Mouse (Mus musculus): ENCODE data around the gene Tvp23b. TPM values are rescaled to one million over a fixed set of nuclear protein-coding genes. Genes with fewer than 3 reads are reported as not detected.

Tvp23b gene
- polyA plus RNA-seq, 1 experiment from 2014 or later, result 67.1 TPM

DNA sequence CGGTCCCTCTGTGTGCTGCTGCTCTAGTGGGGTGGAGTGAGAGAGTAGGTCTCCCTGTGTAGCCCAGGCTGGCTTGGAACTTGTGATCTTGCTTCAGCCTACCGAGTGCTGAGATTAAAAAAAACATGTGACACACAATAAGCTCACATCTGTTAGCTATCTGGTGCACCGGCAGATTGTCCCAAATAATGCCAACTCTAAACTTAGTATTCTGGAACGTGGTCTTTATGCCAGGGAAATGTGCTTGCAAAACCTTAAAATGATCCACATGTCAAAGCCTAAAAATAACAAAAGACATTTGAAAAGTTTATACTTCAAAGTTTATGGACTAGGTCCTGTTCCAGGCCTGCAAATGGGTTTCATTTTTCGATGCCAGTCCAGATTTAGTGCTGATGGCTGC, 10.1 kb upstream of the Tvp23b start:
- 51% methylated on average over 5 of the region's 5 CpGs for WGBS
- no peaks in the 10 kb centered on the region for H3K4me1 ChIP-seq
- H3K9ac ChIP-seq, result no peak overlapping the region
- H3K4me2 ChIP-seq (replicated peaks), result no peak overlapping the region
- ATAC-seq (ENCODE audit: low FRiP score, low read depth), result no peak
- no peak overlapping the region for H3K27ac ChIP-seq
- no peaks in the 10 kb centered on the region for H3K9me3 ChIP-seq
- H3K36me3 ChIP-seq, result no peaks in the 10 kb centered on the region
- H3K27me3 ChIP-seq, result no peaks in the 10 kb centered on the region; the same call in 1 of the 2 replicates
- H3K4me3 ChIP-seq, result no peak overlapping the region

DNA sequence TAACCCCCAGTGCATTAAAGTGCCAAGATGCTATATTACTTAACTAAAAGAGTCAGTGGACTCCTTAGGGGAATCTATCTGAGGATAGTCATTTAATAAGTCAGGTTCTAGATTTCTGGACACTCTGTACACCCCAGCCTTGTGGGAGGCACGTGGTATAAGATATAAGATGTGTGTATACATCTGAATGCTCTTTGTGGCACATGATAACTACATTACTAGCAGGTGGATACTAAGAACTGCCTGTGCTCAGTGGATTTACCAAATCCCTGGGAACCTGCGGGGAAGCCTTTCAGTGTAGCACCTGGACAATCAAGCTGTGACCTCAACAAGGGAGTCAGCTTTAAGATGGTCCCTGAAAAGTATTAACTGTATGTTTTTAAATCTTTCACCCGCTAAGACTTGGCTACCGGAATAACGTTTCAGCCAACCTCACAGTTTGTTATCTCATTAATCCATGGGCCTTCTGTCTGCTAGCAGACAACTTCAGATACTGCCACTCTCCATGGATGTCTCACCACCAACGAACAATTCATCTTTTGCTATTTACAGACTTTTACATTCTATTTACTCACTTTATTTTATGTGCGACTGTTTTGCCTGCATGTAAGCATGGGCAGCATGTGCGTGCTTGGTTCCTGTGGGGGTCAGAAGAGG, 9.4 kb upstream of the Tvp23b start:
- WGBS, result 79% methylated on average over 8 of the region's 8 CpGs

DNA sequence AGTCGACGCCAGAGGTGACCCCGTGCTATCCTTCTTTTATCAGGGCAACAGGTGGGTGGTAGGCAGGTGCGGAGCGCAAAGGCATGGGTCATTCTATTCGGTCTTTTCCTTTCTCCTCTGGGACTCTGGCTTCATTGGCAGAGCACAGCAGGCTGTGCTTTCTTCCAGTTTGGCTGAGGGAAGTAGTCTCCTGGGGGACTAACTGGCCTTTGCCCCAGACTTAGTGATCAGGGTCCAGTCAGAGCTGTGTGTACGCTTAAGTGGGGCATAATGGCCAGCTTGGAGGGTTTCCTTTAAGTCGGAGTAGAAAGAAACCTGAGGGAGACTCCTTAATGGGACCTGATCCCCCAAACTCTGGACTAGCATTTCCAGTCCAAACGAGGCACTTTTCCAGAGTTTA, 5.8 kb upstream of the Tvp23b start:
- Histone ChIP-seq H3K9ac (no peak overlapping the region), H3K4me1 (no peaks in the 10 kb centered on the region), H3K27ac (no peak overlapping the region), H3K4me3 (no peak overlapping the region), H3K4me2 (replicated peaks) (no peak overlapping the region), H3K9me3 (no peaks in the 10 kb centered on the region), H3K27me3 (no peaks in the 10 kb centered on the region), H3K36me3 (no peaks in the 10 kb centered on the region)
- WGBS, result 72% methylated on average over 9 of the region's 9 CpGs
- ATAC-seq (ENCODE audit: low FRiP score, low read depth), result no peak

More for the DNA sequence above, 9.4 kb upstream of the Tvp23b start:
- Histone ChIP-seq H3K9ac (no peak overlapping the region), H3K36me3 (no peaks in the 10 kb centered on the region), H3K4me3 (no peak overlapping the region), H3K27ac (no peak overlapping the region), H3K4me2 (replicated peaks) (no peak overlapping the region), H3K4me1 (no peaks in the 10 kb centered on the region), H3K9me3 (no peaks in the 10 kb centered on the region), H3K27me3 (no peaks in the 10 kb centered on the region; the same call in 1 of the 2 replicates)
- no peak for ATAC-seq (ENCODE audit: low FRiP score, low read depth)

DNA sequence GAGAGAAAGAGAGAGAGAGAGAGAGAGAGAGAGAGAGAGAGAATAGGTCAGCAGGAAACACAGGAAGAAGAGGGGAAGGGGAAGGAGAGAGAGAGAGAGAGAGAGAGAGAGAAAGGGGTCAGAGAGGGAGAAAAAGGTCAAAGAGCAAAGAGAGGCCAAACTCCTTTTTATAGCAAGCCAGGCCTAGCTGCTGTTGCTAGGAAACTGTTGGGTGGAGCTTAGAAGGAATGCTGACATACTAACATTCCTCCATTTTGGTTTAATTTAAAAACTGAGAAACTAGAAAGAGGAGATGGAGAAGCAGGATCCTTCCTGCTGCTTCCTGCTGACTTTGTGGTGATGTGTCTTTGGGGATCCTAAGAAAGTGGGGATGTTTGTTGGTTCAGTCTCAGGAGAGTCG, 3.6 kb upstream of the Tvp23b start:
- Histone ChIP-seq H3K4me3 (no peak overlapping the region), H3K27me3 (no peaks in the 10 kb centered on the region), H3K4me1 (peaks cover 8% of the 10 kb centered on the region; the same call in 1 of the 2 replicates), H3K36me3 (no peaks in the 10 kb centered on the region), H3K9ac (no peak overlapping the region), H3K9me3 (no peaks in the 10 kb centered on the region), H3K4me2 (replicated peaks) (no peak overlapping the region), H3K27ac (no peak overlapping the region)
- ATAC-seq (ENCODE audit: low FRiP score, low read depth), result no peak
- WGBS, result 79% methylated on average over 1 of the region's 1 CpGs

DNA sequence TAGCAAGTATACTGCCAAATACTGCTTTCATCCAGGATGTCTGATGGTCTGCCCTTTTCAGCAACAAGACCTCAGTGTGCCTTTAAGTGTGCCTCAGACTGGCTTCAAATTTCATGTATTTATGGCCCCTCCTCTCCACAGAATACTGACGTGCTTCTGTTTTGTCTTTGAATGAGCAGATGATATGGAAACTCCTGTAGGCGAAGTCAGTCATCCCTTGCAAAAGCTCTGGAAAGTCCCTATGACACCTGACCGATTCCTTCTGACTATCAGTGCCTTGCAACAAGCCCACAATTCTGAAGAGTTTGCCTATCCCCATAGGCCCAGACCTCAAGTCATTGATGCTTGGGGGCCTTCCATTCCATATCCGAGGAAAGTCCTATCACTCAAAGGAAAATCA, 2.8 kb upstream of the Tvp23b start:
- Histone ChIP-seq H3K4me2 (replicated peaks) (no peak overlapping the region), H3K9me3 (no peaks in the 10 kb centered on the region), H3K36me3 (no peaks in the 10 kb centered on the region), H3K27ac (no peak overlapping the region), H3K9ac (no peak overlapping the region), H3K27me3 (no peaks in the 10 kb centered on the region), H3K4me3 (no peak overlapping the region), H3K4me1 (peaks cover 8% of the 10 kb centered on the region; the same call in 1 of the 2 replicates)
- 77% methylated on average over 4 of the region's 4 CpGs for WGBS
- ATAC-seq (ENCODE audit: low FRiP score, low read depth), result no peak

DNA sequence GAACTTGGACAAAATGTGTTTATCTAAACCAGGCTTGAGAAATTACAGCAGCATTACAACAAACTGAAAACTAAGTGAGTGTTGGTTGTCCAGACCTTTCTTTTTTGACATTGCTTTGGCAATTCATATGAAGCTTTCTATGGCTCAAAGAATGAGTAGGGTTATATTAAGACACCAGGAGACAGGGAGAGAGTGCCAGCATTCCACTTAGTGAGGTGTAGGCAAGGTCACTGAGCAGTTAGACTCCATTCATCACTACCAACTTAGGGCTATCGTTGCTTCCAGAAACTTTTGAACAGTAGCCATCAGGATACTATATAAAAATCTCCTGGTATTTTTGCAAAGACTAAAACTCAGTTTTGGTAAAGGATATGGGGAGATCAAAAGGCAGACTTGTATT, 1.9 kb upstream of the Tvp23b start:
- H3K4me3 ChIP-seq, result no peak overlapping the region
- no peak for ATAC-seq (ENCODE audit: low FRiP score, low read depth)
- WGBS, result 86% methylated on average over 1 of the region's 1 CpGs

DNA sequence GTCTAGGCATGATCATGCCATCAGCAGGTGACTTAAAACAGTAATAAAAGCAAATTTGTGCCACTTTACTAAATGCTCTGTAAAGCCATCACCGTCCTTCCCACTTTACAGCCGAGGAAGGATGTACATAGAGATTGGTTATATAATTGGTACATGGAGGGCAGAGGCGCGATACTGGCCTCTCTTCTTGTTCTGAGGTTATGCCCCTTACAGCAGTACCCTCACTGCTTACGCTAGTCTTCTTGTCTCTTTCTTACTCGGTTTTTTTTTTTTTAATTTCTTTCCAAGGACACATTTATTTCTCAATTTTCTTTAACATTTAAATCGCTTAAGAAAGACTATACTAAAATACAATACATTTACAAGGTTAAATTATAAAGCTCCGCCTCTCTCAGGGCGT, 527 bp upstream of the Tvp23b start:
- H3K4me3 ChIP-seq, result peak overlapping the region; percentile 80
- H3K27ac ChIP-seq, result peak overlapping the region; percentile 58; the same call in 1 of the 2 replicates
- H3K9me3 ChIP-seq, result no peaks in the 10 kb centered on the region
- 0 out of 2 replicates have a peak overlapping the region, but pooled peaks have one; percentile 31 for H3K9ac ChIP-seq
- H3K4me2 ChIP-seq (replicated peaks), result peak overlapping the region; percentile 57
- WGBS, result 28% methylated on average over 9 of the region's 9 CpGs
- H3K36me3 ChIP-seq, result peaks cover 12% of the 10 kb centered on the region
- H3K4me1 ChIP-seq, result peaks cover 8% of the 10 kb centered on the region; the same call in 1 of the 2 replicates
- peak; percentile 8; the same call in 1 of the 2 replicates for ATAC-seq (ENCODE audit: low FRiP score, low read depth)
- H3K27me3 ChIP-seq, result no peaks in the 10 kb centered on the region

More for the DNA sequence above, 1.9 kb upstream of the Tvp23b start:
- H3K4me2 ChIP-seq (replicated peaks), result no peak overlapping the region
- no peaks in the 10 kb centered on the region for H3K27me3 ChIP-seq
- peaks cover 5% of the 10 kb centered on the region; the same call in 1 of the 2 replicates for H3K36me3 ChIP-seq
- H3K9ac ChIP-seq, result no peak overlapping the region
- H3K9me3 ChIP-seq, result no peaks in the 10 kb centered on the region
- H3K27ac ChIP-seq, result no peak overlapping the region
- peaks cover 8% of the 10 kb centered on the region; the same call in 1 of the 2 replicates for H3K4me1 ChIP-seq

DNA sequence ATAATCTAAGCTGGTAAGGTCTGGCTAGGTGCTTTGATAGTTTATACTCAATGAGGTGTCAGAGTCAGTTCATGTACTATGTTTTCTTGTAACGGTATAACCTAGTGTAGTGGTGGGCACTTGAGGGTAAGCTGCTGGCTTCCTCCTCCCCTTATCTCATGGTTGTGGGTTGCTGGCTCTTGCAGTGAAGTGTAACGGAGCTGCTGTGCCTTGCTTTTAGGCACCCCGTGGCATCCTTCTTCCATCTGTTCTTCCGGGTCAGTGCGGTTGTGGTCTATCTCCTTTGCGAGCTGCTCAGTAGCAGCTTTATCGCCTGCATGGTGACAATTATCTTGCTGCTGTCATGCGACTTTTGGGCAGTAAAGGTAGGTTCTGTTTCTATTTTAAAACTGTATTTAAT, 4.2 kb downstream of the Tvp23b start:
- ATAC-seq (ENCODE audit: low FRiP score, low read depth), result no peak
- Histone ChIP-seq H3K9ac (no peak overlapping the region), H3K27me3 (no peaks in the 10 kb centered on the region), H3K4me2 (replicated peaks) (no peak overlapping the region), H3K4me3 (no peak overlapping the region), H3K4me1 (peaks cover 8% of the 10 kb centered on the region; the same call in 1 of the 2 replicates), H3K27ac (no peak overlapping the region), H3K9me3 (no peaks in the 10 kb centered on the region), H3K36me3 (peaks cover 54% of the 10 kb centered on the region)
- 94% methylated on average over 8 of the region's 8 CpGs for WGBS

DNA sequence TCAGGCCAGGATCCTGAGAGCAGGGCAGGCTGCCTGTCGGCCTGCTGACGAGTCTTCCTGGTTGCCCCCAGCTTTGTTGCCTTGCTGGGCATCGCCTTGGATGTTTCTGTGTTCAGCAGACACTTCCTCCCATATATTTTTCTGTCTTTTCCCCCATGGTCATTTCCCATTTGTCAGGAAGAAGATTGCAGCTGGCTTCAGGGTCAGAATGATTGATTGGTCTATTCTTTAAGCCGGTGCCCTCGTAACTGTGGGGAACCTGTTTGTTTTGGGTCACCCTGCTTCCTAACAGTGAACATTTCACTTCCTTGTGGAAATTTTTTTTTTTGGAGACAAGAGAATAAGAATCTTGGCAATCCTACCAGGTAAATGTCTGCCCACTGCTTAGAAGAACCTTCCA, 6.1 kb downstream of the Tvp23b start:
- Histone ChIP-seq H3K36me3 (peaks cover 74% of the 10 kb centered on the region), H3K9me3 (no peaks in the 10 kb centered on the region), H3K4me3 (no peak overlapping the region), H3K4me1 (peaks cover 2% of the 10 kb centered on the region; the same call in 1 of the 2 replicates), H3K27me3 (no peaks in the 10 kb centered on the region), H3K27ac (no peak overlapping the region), H3K4me2 (replicated peaks) (no peak overlapping the region), H3K9ac (no peak overlapping the region)
- no peak for ATAC-seq (ENCODE audit: low FRiP score, low read depth)
- 80% methylated on average over 5 of the region's 5 CpGs for WGBS

DNA sequence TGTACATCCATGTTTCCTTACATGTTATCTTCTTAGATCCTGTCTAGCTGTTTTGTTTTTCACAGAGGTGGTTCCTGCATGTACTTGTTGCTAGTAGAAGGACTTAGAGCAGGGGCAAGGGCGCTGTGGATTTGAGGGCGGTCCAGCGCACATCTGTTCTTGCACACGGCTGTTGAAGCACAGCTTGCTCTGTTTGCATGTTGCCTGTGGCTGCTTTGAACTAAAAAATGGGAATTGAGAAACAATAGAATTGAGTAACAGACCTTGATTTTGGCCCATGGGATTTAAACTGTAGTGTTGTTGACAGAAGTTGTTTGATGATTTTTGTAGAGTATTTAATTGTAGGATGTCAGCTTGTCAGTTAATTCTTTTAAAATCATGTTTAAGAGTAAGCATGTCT, 11.5 kb downstream of the Tvp23b start:
- Histone ChIP-seq H3K27me3 (no peaks in the 10 kb centered on the region), H3K27ac (no peak overlapping the region), H3K4me1 (no peaks in the 10 kb centered on the region), H3K9me3 (no peaks in the 10 kb centered on the region), H3K36me3 (peaks cover 84% of the 10 kb centered on the region), H3K4me3 (no peak overlapping the region), H3K4me2 (replicated peaks) (no peak overlapping the region), H3K9ac (no peak overlapping the region)
- 80% methylated on average over 4 of the region's 4 CpGs for WGBS
- ATAC-seq (ENCODE audit: low FRiP score, low read depth), result no peak

DNA sequence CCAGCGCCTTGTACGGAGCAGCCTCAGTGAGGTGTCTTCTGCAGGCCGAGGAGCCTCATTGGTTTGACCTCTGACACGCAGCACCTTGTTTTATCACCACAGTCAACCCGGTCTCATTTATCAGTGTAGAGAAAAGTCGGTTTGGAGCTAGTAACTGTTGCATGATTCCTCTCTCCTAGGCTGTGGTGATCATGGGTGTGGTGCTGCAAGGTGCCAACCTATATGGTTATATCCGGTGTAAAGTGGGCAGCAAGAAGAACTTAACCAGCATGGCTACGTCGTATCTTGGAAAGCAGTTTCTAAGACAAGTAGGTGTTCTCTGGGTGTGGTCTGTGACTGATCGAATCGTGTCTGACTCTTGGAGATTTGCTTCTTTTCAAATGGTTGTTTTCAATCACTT, 12.5 kb downstream of the Tvp23b start:
- 92% methylated on average over 11 of the region's 11 CpGs for WGBS
- Histone ChIP-seq H3K4me2 (replicated peaks) (no peak overlapping the region), H3K9me3 (no peaks in the 10 kb centered on the region), H3K9ac (no peak overlapping the region), H3K4me3 (no peak overlapping the region), H3K36me3 (peaks cover 84% of the 10 kb centered on the region), H3K4me1 (no peaks in the 10 kb centered on the region), H3K27me3 (no peaks in the 10 kb centered on the region), H3K27ac (no peak overlapping the region)
- ATAC-seq (ENCODE audit: low FRiP score, low read depth), result no peak

DNA sequence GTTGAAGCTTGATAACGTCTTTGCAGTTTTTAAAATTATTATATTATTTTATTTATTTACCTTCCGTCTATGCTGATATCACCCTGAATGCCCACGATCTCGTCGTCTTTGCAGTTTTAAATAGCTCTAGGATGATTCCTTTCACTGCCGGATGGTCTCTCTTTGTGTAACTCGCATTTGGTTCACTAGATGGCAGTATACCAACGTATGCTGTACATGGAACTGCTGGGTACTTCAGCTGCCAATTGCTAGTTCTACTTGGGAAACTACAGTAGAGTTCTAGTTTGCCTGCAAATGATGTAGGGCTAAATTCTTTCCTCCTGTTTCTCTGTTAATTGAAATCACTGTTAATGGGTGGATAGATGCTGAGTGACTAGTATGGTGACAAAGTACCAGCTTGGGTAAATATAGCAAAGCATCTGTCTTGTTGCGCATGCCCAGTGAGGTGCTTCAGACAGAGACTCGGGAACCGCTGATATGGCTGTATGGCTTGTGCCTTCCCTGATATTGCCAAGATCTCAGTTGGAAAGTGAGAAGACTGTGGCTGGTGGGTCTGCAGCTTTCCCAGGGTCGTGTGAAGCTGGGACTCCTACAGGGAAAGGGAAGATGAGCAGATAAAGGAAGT, 22.6 kb downstream of the Tvp23b start:
- Histone ChIP-seq H3K9ac (no peak overlapping the region), H3K4me2 (replicated peaks) (no peak overlapping the region), H3K9me3 (no peaks in the 10 kb centered on the region), H3K4me3 (no peak overlapping the region), H3K27me3 (no peaks in the 10 kb centered on the region), H3K4me1 (0 out of 2 replicates have a peak, but pooled peaks cover 3% of the 10 kb centered on the region), H3K27ac (no peak overlapping the region), H3K36me3 (peaks cover 8% of the 10 kb centered on the region)
- peak; percentile 59; the same call in 1 of the 2 replicates for ATAC-seq (ENCODE audit: low FRiP score, low read depth)
- 35% methylated on average over 12 of the region's 12 CpGs for WGBS
